Mouse (Mus musculus) layer of hippocampus, postnatal 25 days (tissue): ENCODE measurements around the gene Zfp955b. TPM values are rescaled to one million over a fixed set of nuclear protein-coding genes. Genes with fewer than 3 reads are reported as not detected.
"Not testable (repeated sequence)": the region's sequence is repeated elsewhere in the genome, so short reads cannot be mapped to it uniquely, and the experiment has no call there.

ENCODE experiments used
- DNase-seq, 2 experiments: peaks; one replicate each; pipeline ENCODE4 v3.0.0; 2022; ENCODE audit warnings: mixed read lengths in 2 of 2, low spot score in 1 of 2; ENCODE audit errors: extremely low spot score in 1 of 2
- total RNA-seq, 2 experiments: library from RNA; stranded (reverse); gene quantifications; 2 replicates each; pipeline ENCODE4 v1.2.3; 2021

Gene Zfp955b
- total RNA-seq, result 10 to 100 TPM; 31.3 to 31.6 TPM

DNA sequence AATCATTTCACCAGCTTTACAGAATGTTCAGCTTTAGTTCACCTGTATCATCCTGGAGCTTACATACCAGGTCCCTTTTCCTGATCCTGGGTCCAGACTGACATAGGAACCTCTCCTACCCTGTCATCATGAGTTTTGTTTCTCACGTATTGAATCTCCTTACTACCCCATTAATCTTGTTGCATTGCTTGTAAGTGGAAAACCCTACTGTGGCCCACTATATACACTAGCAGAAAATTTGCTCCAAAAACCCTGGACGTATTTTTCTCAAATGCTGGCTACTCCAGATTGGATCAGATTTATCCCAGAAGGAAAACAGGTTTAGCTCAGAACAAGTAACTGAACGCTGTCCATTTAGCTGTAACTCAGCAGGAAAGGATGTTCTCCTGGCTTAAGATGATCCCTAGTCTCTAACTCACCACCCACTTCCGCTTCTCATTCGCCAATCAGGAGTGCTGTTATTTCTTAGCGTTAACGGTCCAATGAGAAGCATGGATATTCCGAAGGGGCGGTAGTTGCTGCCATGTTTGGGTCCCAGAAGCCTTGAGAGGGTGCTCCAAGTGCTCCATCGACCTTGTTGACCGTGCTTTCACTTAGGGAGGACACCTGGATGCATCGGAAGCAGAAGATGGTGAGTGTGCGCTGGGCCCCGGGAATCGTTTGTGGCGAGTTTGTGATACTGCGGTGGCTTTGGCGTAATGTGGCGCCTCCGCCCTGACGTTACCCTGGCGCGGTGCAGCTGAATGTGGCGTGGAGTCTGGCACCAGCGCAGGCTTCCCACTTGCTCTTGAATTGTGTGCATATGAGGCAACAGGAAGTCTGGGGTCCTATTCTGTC lies at the start of gene Zfp955b:
TSS of gene Zfp955b (plus strand) at position 506 of the 837 bp plus-strand sequence.
- DNase-seq, result not testable (repeated sequence)

DNA sequence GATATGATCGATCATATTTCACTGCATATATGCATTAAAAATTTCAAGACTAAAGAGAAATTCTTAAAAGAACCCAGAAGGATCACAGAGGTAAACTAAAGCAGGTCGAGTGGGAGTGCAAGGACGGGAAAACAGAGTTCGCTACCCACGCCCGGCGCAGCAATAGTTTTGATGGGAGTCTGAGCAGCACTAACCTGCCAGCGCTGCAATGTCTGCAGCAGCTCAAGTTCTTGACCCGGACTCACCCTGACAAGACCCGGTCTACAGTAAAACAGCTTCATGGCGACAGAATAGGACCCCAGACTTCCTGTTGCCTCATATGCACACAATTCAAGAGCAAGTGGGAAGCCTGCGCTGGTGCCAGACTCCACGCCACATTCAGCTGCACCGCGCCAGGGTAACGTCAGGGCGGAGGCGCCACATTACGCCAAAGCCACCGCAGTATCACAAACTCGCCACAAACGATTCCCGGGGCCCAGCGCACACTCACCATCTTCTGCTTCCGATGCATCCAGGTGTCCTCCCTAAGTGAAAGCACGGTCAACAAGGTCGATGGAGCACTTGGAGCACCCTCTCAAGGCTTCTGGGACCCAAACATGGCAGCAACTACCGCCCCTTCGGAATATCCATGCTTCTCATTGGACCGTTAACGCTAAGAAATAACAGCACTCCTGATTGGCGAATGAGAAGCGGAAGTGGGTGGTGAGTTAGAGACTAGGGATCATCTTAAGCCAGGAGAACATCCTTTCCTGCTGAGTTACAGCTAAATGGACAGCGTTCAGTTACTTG lies 34.6 kb upstream of the Zfp955b start, which contains the start of gene Zfp955a:
TSS of gene Zfp955a (minus strand) at position 616 of the 789 bp plus-strand sequence.
- DNase-seq, result not testable (repeated sequence)

DNA sequence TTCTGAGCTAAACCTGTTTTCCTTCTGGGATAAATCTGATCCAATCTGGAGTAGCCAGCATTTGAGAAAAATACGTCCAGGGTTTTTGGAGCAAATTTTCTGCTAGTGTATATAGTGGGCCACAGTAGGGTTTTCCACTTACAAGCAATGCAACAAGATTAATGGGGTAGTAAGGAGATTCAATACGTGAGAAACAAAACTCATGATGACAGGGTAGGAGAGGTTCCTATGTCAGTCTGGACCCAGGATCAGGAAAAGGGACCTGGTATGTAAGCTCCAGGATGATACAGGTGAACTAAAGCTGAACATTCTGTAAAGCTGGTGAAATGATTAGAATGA lies 34.1 kb upstream of the Zfp955b start:
- DNase-seq, result not testable (repeated sequence)

DNA sequence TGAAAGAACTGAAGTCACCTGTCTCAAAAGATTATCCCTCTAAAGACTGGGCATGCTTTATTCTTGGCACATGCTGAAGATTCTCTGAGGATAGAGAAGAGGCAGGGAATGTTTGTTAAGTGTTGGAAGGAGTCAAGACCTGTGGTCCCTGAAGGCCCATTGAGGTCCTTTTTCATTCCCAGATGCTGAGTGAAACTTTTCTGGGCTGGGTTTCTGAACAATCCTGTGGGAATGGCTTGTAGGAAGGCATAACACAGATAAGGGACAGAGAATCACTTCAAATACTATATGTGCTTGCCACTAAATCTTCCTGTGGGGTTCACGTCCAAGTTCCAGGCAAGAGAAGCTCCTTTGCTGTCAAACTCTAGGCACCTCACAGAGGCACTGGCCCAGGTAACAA lies 25.0 kb upstream of the Zfp955b start, which contains the start of gene Olfr63:
TSS of gene Olfr63 (plus strand) at position 301 of the 400 bp plus-strand sequence.
- DNase-seq, result no peak

DNA sequence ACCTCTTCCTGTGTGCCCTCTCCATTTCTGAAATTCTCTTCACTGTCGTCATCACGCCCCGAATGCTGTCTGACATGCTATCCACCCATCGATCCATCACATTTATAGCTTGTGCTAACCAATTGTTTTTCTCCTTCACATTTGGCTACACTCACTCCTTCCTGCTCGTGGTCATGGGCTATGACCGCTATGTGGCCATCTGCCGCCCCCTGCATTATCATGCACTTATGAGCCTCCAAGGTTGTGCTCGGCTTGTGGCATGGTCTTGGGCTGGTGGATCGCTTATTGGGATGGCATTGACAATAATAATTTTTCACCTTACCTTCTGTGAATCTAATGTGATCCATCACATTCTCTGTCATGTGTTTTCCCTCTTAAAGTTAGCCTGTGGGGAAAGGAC lies 20.4 kb upstream of the Zfp955b start:
- no peak for DNase-seq

DNA sequence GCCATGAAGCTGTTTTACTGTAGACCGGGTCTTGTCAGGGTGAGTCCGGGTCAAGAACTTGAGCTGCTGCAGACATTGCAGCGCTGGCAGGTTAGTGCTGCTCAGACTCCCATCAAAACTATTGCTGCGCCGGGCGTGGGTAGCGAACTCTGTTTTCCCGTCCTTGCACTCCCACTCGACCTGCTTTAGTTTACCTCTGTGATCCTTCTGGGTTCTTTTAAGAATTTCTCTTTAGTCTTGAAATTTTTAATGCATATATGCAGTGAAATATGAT lies 469 bp downstream of the Zfp955b start:
- DNase-seq, result not testable (repeated sequence)

DNA sequence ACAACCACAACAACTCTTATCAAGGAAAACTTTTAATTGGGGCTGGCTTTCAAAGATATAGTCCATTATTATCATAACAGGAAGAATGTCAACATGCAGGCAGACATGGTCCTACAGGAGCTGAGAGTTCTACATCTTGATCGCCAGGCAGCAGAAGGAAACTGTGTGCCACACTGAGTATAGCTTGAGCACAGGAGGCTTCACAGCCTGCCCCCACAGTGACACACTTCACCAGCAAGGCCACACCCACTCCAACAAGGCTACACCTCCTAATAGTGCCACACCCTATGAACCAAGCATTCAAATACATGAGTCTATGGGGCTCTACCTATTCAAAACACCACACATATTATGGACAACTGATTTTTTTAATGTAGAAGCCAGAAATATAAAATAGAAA lies 63.6 kb downstream of the Zfp955b start:
- no peak for DNase-seq

Other genes starting within 250 kb of the Zfp955b start
- gene 4921501E09Rik, start 221.5 kb upstream of the Zfp955b start, total RNA-seq, result not detected
- gene Zfp563, start 200.2 kb upstream of the Zfp955b start, total RNA-seq, result 10 to 100 TPM; 17.9 to 21.8 TPM
- gene Morc2b, start 149.9 kb upstream of the Zfp955b start, total RNA-seq, result 1 to 10 TPM; 2.4 to 3.3 TPM
- gene Olfr55, start 121.1 kb upstream of the Zfp955b start, total RNA-seq, result not detected
- gene Olfr239, start 98.2 kb upstream of the Zfp955b start, total RNA-seq, result not detected
- under 1 TPM; 0.34 to 0.96 TPM for gene Olfr1564, start 67.9 kb upstream of the Zfp955b start, total RNA-seq
- gene Zfp955a, start 34.4 kb upstream of the Zfp955b start, total RNA-seq, result 10 to 100 TPM; 11.3 to 13.1 TPM
- not detected for gene Olfr63, start 24.9 kb upstream of the Zfp955b start, total RNA-seq
- 10 to 100 TPM; 20.3 to 21.4 TPM for gene Zfp81, start 69.3 kb downstream of the Zfp955b start, total RNA-seq
- 10 to 100 TPM in 1 of 2 experiments, 1 to 10 TPM in 1; 9.1 to 16.1 TPM for gene Zfp101, start 105.1 kb downstream of the Zfp955b start, total RNA-seq
- gene Actl9, start 143.4 kb downstream of the Zfp955b start, total RNA-seq, result not detected
- gene Adamts10, start 234.7 kb downstream of the Zfp955b start, total RNA-seq, result 10 to 100 TPM; 24.5 to 36.0 TPM